Mouse (Mus musculus): ENCODE measurements around the gene Cfap57. TPM values are rescaled to one million over a fixed set of nuclear protein-coding genes. Genes with fewer than 3 reads are reported as not detected.
"Not testable (repeated sequence)": the region's sequence is repeated elsewhere in the genome, so short reads cannot be mapped to it uniquely, and the experiment has no call there.

Cfap57 gene
- polyA plus RNA-seq, 1 experiment from 2014 or later: 0.33 TPM

DNA sequence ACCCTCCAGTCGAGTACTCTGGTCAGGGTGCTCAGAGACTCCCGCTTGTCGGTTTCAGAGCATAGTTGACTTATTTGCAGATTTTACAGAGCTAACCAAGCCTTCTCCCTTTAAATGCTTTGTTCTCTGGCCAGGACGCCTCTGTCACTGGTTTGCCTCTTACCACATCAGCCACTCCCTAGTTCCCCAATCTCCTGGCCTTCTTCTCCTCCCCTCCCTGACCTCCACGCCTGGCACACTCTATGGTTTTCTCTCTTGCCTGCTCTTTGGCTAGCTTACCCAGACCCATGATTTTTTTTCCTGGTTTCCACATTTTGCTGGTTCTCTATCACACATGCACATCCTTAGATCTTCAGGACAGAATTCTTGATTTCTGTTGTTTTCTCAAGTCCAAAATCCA lies 102.4 kb downstream of the Cfap57 start:
- ATAC-seq (replicated peaks; ENCODE audit: extremely low read depth, insufficient read depth, low FRiP score): no peak

DNA sequence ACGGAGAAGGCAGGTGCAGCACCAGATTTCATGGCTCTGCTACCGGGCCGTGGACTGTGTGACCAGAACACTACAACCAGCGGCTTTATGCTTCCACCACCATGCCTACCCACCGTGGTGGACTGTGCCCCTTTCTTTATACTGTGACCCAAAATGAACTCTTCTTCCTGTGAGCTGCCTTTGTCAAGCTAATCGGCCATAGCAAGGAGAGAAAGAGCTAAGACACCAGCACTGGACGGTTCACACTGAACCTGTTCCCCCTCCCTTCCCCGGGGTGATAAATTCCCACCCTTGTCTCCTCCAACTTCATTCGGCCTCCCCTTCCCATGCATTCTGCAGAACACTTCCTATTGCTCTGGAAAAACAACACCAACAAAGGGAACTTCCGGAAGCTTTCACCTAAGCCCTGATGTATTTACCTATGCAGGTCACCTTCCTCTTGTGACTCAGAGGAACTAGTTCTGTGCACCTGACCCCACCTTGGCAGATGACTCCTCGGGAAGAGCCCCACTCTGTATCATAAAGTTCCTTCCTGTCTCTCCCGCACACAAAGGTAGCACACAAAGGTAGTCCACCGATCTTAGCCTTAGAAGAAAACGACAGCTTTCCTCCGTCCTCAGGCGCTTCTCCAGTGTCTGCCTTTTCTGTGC lies 103.0 kb downstream of the Cfap57 start:
- H3K36me3 ChIP-seq (ENCODE audit: control insufficient read depth, insufficient read depth): no peaks in the 10 kb centered on the region
- peak overlapping the region; percentile 5; the same call in 1 of the 2 replicates for H3K4me2 ChIP-seq (ENCODE audit: low read depth, low read length)
- H3K4me1 ChIP-seq (ENCODE audit: control insufficient read depth, insufficient read depth, low read length): peaks cover 8% of the 10 kb centered on the region
- H3K9ac ChIP-seq (ENCODE audit: low read length): no peak overlapping the region
- 41% methylated on average over 16 of the region's 16 CpGs for WGBS
- no peak overlapping the region for H3K27ac ChIP-seq (ENCODE audit: low read length)
- no peaks in the 10 kb centered on the region; the same call in 1 of the 2 replicates for H3K27me3 ChIP-seq (ENCODE audit: control insufficient read depth, insufficient read depth, low read length)
- no peak overlapping the region for H3K4me3 ChIP-seq (ENCODE audit: low read length)
- ATAC-seq (replicated peaks; ENCODE audit: extremely low read depth, insufficient read depth, low FRiP score): no peak
- H3K9me3 ChIP-seq (replicated peaks; ENCODE audit: control insufficient read depth, low read length): no peaks in the 10 kb centered on the region

More for the DNA sequence above, 102.4 kb downstream of the Cfap57 start:
- no peak overlapping the region for H3K27ac ChIP-seq (ENCODE audit: low read length)
- peaks cover 8% of the 10 kb centered on the region for H3K4me1 ChIP-seq (ENCODE audit: control insufficient read depth, insufficient read depth, low read length)
- no peak overlapping the region for H3K4me2 ChIP-seq (ENCODE audit: low read depth, low read length)
- H3K9ac ChIP-seq (ENCODE audit: low read length): no peak overlapping the region
- H3K9me3 ChIP-seq (replicated peaks; ENCODE audit: control insufficient read depth, low read length): no peaks in the 10 kb centered on the region
- WGBS: 66% methylated on average over 5 of the region's 5 CpGs
- H3K36me3 ChIP-seq (ENCODE audit: control insufficient read depth, insufficient read depth): no peaks in the 10 kb centered on the region
- H3K4me3 ChIP-seq (ENCODE audit: low read length): no peak overlapping the region
- H3K27me3 ChIP-seq (ENCODE audit: control insufficient read depth, insufficient read depth, low read length): no peaks in the 10 kb centered on the region; the same call in 1 of the 2 replicates

DNA sequence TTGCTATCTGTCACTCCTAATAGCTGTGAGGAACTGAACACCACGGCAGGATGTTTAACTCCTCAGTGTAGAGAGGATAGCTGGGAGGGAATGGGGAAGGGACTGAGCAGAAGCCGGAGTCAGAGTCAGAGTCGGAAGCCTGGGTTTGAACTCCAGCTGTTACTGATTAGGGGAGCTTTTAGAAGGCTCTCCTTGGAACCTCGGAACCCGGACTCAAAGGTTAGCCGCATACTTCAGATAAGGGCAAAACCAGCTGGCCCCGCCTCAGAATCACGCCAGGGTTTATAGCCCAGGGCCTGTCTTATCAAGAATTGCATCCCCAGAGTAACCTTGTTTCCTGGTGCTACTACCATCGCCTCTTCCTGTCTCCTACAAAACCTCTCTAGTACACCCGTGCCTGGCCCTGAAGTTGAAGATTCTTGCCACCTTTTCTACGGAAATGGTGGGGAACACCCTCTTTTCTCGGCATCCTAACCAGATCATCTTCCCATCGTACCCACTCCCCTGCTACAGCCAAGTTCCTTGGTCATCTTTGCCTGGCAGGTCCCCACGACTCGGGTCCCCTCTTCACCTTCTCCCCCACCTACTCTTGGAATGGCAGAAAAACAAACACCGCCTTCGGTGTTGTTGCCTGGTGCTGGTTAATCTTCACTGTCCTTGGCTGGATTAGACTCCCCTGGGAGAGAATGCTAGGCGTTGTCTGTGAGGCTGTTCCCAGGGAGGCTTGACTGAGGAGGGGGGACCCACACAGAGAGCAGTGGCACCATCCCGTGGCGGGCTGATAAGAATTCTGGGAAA lies 103.7 kb downstream of the Cfap57 start:
- Histone ChIP-seq H3K27ac (ENCODE audit: low read length) (no peak overlapping the region), H3K4me1 (ENCODE audit: control insufficient read depth, insufficient read depth, low read length) (peaks cover 8% of the 10 kb centered on the region), H3K4me2 (ENCODE audit: low read depth, low read length) (peak overlapping the region; percentile 5; the same call in 1 of the 2 replicates), H3K27me3 (ENCODE audit: control insufficient read depth, insufficient read depth, low read length) (no peaks in the 10 kb centered on the region; the same call in 1 of the 2 replicates), H3K9me3 (replicated peaks; ENCODE audit: control insufficient read depth, low read length) (no peaks in the 10 kb centered on the region), H3K9ac (ENCODE audit: low read length) (no peak overlapping the region), H3K4me3 (ENCODE audit: low read length) (no peak overlapping the region), H3K36me3 (ENCODE audit: control insufficient read depth, insufficient read depth) (no peaks in the 10 kb centered on the region)
- 8% methylated on average over 20 of the region's 20 CpGs for WGBS
- ATAC-seq (replicated peaks; ENCODE audit: extremely low read depth, insufficient read depth, low FRiP score): 0 out of 2 replicates have a peak, but pooled peaks have one; percentile 32

DNA sequence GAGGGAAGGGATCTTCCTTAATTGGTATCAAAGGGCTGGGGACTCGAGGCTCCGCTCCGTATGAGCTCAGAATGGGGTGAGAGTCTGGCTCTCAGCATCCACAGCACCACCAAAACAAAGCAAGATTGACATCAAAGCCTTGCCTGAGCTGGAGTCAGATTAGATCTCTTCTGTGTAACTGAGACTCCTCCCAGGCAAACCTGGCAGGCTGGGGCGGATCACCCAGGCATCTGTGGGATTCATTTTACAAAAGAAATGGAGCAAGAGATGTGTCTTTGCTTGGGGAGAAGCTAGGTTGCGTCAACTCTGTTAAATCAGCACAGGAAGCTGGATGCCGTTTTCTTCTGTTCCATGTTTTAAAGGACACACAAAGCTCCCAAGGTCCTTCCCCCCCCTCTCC lies 111.5 kb downstream of the Cfap57 start:
- Histone ChIP-seq H3K36me3 (ENCODE audit: control insufficient read depth, insufficient read depth) (no peaks in the 10 kb centered on the region), H3K4me2 (ENCODE audit: low read depth, low read length) (no peak overlapping the region), H3K27me3 (ENCODE audit: control insufficient read depth, insufficient read depth, low read length) (no peaks in the 10 kb centered on the region), H3K9ac (ENCODE audit: low read length) (no peak overlapping the region), H3K4me3 (ENCODE audit: low read length) (no peak overlapping the region), H3K9me3 (replicated peaks; ENCODE audit: control insufficient read depth, low read length) (no peaks in the 10 kb centered on the region), H3K27ac (ENCODE audit: low read length) (no peak overlapping the region), H3K4me1 (ENCODE audit: control insufficient read depth, insufficient read depth, low read length) (no peaks in the 10 kb centered on the region)
- no peak for ATAC-seq (replicated peaks; ENCODE audit: extremely low read depth, insufficient read depth, low FRiP score)
- WGBS: 23% methylated on average over 6 of the region's 6 CpGs

DNA sequence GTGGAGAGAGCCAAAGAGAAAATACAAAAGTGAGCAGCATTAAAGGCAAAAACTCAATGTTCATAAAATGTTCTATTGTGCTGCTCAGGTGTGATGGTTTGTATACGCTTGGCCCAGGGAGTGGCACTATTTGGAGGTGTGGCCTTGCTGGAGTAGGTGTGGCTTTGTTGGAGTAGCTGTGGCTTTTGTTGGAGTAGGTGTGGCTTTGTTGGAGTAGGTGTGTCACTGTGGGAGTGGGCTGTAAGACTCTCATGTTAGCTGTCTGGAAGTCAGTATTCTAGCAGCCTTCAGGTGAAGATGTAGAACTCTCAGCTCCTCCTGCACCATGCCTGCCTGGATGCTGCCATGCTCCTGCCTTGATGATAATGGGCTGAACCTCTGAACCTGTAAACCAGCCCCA lies 113.4 kb downstream of the Cfap57 start:
- not testable (repeated sequence) for H3K4me2 ChIP-seq (ENCODE audit: low read depth, low read length); H3K4me3 ChIP-seq (ENCODE audit: low read length); ATAC-seq (replicated peaks; ENCODE audit: extremely low read depth, insufficient read depth, low FRiP score); H3K4me1 ChIP-seq (ENCODE audit: control insufficient read depth, insufficient read depth, low read length); H3K27me3 ChIP-seq (ENCODE audit: control insufficient read depth, insufficient read depth, low read length); H3K27ac ChIP-seq (ENCODE audit: low read length); H3K36me3 ChIP-seq (ENCODE audit: control insufficient read depth, insufficient read depth); H3K9ac ChIP-seq (ENCODE audit: low read length); H3K9me3 ChIP-seq (replicated peaks; ENCODE audit: control insufficient read depth, low read length)
- WGBS: 88% methylated on average over 1 of the region's 1 CpGs

DNA sequence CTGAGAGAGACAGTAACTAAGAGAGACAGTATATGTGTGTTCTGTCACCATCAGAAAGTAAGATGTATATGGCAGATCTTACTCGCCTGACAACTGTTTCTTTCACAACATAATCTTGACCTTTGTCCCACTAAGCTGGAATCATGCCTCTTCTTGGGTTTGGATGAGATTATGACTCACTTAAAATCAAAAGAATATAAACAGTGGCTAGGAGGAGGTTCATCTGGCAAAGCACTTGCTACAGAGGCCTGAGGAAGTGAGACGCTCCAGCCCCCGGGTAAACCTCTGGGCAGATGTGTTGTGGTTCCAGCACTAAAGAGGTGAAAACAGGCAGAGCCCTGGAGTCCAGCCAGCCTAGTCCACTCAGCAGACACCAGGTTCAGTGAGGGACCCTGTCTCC lies 115.0 kb downstream of the Cfap57 start:
- Histone ChIP-seq H3K36me3 (ENCODE audit: control insufficient read depth, insufficient read depth) (no peaks in the 10 kb centered on the region), H3K9ac (ENCODE audit: low read length) (no peak overlapping the region), H3K27ac (ENCODE audit: low read length) (no peak overlapping the region), H3K27me3 (ENCODE audit: control insufficient read depth, insufficient read depth, low read length) (no peaks in the 10 kb centered on the region), H3K9me3 (replicated peaks; ENCODE audit: control insufficient read depth, low read length) (no peaks in the 10 kb centered on the region), H3K4me3 (ENCODE audit: low read length) (no peak overlapping the region), H3K4me2 (ENCODE audit: low read depth, low read length) (no peak overlapping the region), H3K4me1 (ENCODE audit: control insufficient read depth, insufficient read depth, low read length) (no peaks in the 10 kb centered on the region)
- 38% methylated on average over 3 of the region's 3 CpGs for WGBS
- no peak for ATAC-seq (replicated peaks; ENCODE audit: extremely low read depth, insufficient read depth, low FRiP score)

Other genes starting within 250 kb of the Cfap57 start
- 5.3 and 5.5 TPM in 2 replicates for gene Szt2, start 211.5 kb downstream of the Cfap57 start, polyA plus RNA-seq (2015; fragmentation: Nextera tagmentation; extraction: Ambion mirVana)
- 67.8 and 70.6 TPM in 2 replicates for gene Med8, start 211.4 kb downstream of the Cfap57 start, polyA plus RNA-seq (2015; fragmentation: Nextera tagmentation; extraction: Ambion mirVana)
- 66.5 and 69.4 TPM in 2 replicates for gene Elovl1, start 192.7 kb downstream of the Cfap57 start, polyA plus RNA-seq (2015; fragmentation: Nextera tagmentation; extraction: Ambion mirVana)
- 189 and 195 TPM in 2 replicates for gene Cdc20, start 183.4 kb downstream of the Cfap57 start, polyA plus RNA-seq (2015; fragmentation: Nextera tagmentation; extraction: Ambion mirVana)
- gene Mpl, start 163.3 kb downstream of the Cfap57 start, polyA plus RNA-seq (2015; fragmentation: Nextera tagmentation; extraction: Ambion mirVana): 0.88 and 1.2 TPM in 2 replicates
- 52.1 and 60.8 TPM in 2 replicates for gene Tie1, start 130.7 kb downstream of the Cfap57 start, polyA plus RNA-seq (2015; fragmentation: Nextera tagmentation; extraction: Ambion mirVana)
- 1.4 and 1.8 TPM in 2 replicates for gene 2610528J11Rik, start 93.8 kb downstream of the Cfap57 start, polyA plus RNA-seq (2015; fragmentation: Nextera tagmentation; extraction: Ambion mirVana)
- 0.80 and 0.95 TPM in 2 replicates for gene Tmem125, start 76.7 kb downstream of the Cfap57 start, polyA plus RNA-seq (2015; fragmentation: Nextera tagmentation; extraction: Ambion mirVana)
- 70.7 and 105 TPM in 2 replicates for gene Ebna1bp2, start within 50 bp of the Cfap57 start, polyA plus RNA-seq (2015; fragmentation: Nextera tagmentation; extraction: Ambion mirVana)
- not detected in 2 replicates for gene Olfr62, start 38.2 kb upstream of the Cfap57 start, polyA plus RNA-seq (2015; fragmentation: Nextera tagmentation; extraction: Ambion mirVana)
- gene Olfr1342, start 72.0 kb upstream of the Cfap57 start, polyA plus RNA-seq (2015; fragmentation: Nextera tagmentation; extraction: Ambion mirVana): 0.05 TPM in 1 of 2 replicates, not detected in the other
- not detected in 2 replicates for gene Olfr1341, start 82.7 kb upstream of the Cfap57 start, polyA plus RNA-seq (2015; fragmentation: Nextera tagmentation; extraction: Ambion mirVana)
- not detected in 2 replicates for gene Olfr1340, start 99.4 kb upstream of the Cfap57 start, polyA plus RNA-seq (2015; fragmentation: Nextera tagmentation; extraction: Ambion mirVana)
- not detected in 2 replicates for gene Olfr1339, start 111.4 kb upstream of the Cfap57 start, polyA plus RNA-seq (2015; fragmentation: Nextera tagmentation; extraction: Ambion mirVana)
- gene Olfr1338, start 138.0 kb upstream of the Cfap57 start, polyA plus RNA-seq (2015; fragmentation: Nextera tagmentation; extraction: Ambion mirVana): not detected in 2 replicates
- not detected in 2 replicates for gene Olfr1337, start 161.8 kb upstream of the Cfap57 start, polyA plus RNA-seq (2015; fragmentation: Nextera tagmentation; extraction: Ambion mirVana)
- not detected in 2 replicates for gene Olfr1335, start 189.2 kb upstream of the Cfap57 start, polyA plus RNA-seq (2015; fragmentation: Nextera tagmentation; extraction: Ambion mirVana)
- not detected in 2 replicates for gene Olfr1333, start 215.5 kb upstream of the Cfap57 start, polyA plus RNA-seq (2015; fragmentation: Nextera tagmentation; extraction: Ambion mirVana)
- not detected in 2 replicates for gene Olfr1331, start 243.9 kb upstream of the Cfap57 start, polyA plus RNA-seq (2015; fragmentation: Nextera tagmentation; extraction: Ambion mirVana)